Comparison of ENCODE assay signal across 22 mouse cellular contexts in genomic region chr5:117250796-117251195, GRCm38 (mm10). TPM values are rescaled to one million over a fixed set of nuclear protein-coding genes. Genes with fewer than 3 reads are reported as not detected.
A peak's percentile ranks its signal among the peaks of the same experiment; 100 is the strongest.
DNase-seq lines count a peak whose midpoint lies in the region.
"Had no signal": no experiment of that assay in that cellular context is flagged by ENCODE, and none has a peak within 500 bp of the region (broad histone marks: within the 10 kb centered on the region; RNA-seq: fewer than 3 reads in every experiment).

No protein-coding gene starts in this region.

- DNase-seq in cerebellum, postnatal 14 days, result peak; percentile 35 to 57
- no peak for DNase-seq in cerebellum, adult 11-12 months
- peak; percentile 52 for DNase-seq in layer of hippocampus, adult 9-11 months
- no peak for DNase-seq in layer of hippocampus, postnatal 25 days (ENCODE audit: extremely low spot score in 1 of 2, low spot score in 1 of 2)
- peak; percentile 51 for DNase-seq in right cerebral cortex, adult 18-20 months
- DNase-seq in right cerebral cortex, postnatal 25 days, result no peak
- DNase-seq in right cerebral cortex, postnatal 14 days, result peak; percentile 46
- DNase-seq in spleen, postnatal 4 days (ENCODE audit: low spot score in 2 of 2), result no peak
- DNase-seq: adrenal gland, adult 8-10 months; cerebellum, adult 11 months; cerebellum, postnatal 25 days; forebrain, postnatal 0 days; gastrocnemius, postnatal 36 days; heart, adult 18-20 months; heart, postnatal 4 days; kidney, adult 11 months; kidney, postnatal 36 days; layer of hippocampus, postnatal 36 days; liver, embryonic 13.5 days; lung, adult 18-20 months; lung, postnatal 4 days; retina, postnatal 1 day had no signal

RNA-seq across cellular contexts. Expression of gene Pebp1, which starts 36.6 kb away (rescaled TPM):
- 100 to 1,000 TPM; 698 to 787 TPM for total RNA-seq in layer of hippocampus, postnatal 25 days (2021)

Comparison
In these comparisons a context has a peak if more than half of its experiments do, and no peak if none do; other contexts are left out.
1. DNase-seq: peak in cerebellum, postnatal 14 days (2 of 2), layer of hippocampus, adult 9-11 months (single experiment), right cerebral cortex, adult 18-20 months (single experiment) and right cerebral cortex, postnatal 14 days (single experiment); none in cerebellum, adult 11-12 months (single experiment), layer of hippocampus, postnatal 25 days (0 of 2), right cerebral cortex, postnatal 25 days (single experiment) and spleen, postnatal 4 days (0 of 2).